Mouse (Mus musculus): ENCODE data around the gene Gm21762.
"Not testable (repeated sequence)": the region's sequence is repeated elsewhere in the genome, so short reads cannot be mapped to it uniquely, and the experiment has no call there.

DNA sequence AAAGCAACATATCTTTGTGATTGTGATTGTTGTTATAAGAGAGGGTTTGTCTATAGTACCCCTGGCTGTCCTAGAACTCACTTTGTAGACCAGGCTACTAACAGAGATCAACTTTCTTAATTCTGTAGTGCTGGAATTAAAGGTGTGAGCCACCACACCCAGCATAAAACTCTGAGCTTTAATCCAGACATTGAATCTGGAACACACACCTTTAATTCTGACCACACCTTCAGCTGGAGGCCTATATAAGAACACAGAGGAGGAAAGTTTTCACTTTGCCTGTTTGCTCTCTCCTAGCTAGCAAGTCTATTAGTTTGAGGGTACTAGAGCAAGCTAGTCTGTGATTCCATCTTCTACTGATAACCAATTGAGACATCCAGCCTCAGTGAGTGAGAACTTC lies 23.1 kb upstream of the Gm21762 start, which contains the start of gene Gm21731:
- not testable (repeated sequence) for TF ChIP-seq POLR2A (IDR thresholded peaks at IDR 0.05; ENCODE audit: insufficient read length, low read depth); MYOD1 (IDR thresholded peaks at IDR 0.05; ENCODE audit: control insufficient read depth in 1 of 3, insufficient read length in 2 of 3, low read depth in 2 of 3)
